Mouse (Mus musculus) lung, embryonic 14.5 days (tissue): ENCODE results near the gene Ostc. TPM values are rescaled to one million over a fixed set of nuclear protein-coding genes. Genes with fewer than 3 reads are reported as not detected.

Source experiments
- ATAC-seq: fragments of 200-750 bp; cut with Nextera tagmentation; 2 replicates; pipeline ENCODE4 v1.8.0; 2017; ENCODE audit warnings: mild to moderate bottlenecking, moderate TSS enrichment, moderate library complexity; ENCODE audit not compliant: insufficient read depth
- DNase-seq: peaks from one replicate; pipeline ENCODE4 v3.0.0-alpha.2; 2015
- H3K27ac ChIP-seq: fragments of 300-500 bp; sonication (generic); 2 replicates; pipeline ENCODE4 v1.5.1; 2014; ENCODE audit warnings: low read depth, mild to moderate bottlenecking, moderate library complexity
- H3K27me3 ChIP-seq: fragments of 300-500 bp; sonication (generic); 2 replicates; pipeline ENCODE4 v1.6.1; 2014; ENCODE audit warnings: low read length, control low read depth; ENCODE audit not compliant: insufficient read depth
- H3K36me3 ChIP-seq: fragments of 300-500 bp; sonication (generic); 2 replicates; pipeline ENCODE4 v1.6.1; 2014; ENCODE audit warnings: control low read depth; ENCODE audit not compliant: insufficient read depth
- H3K4me1 ChIP-seq: fragments of 300-500 bp; sonication (generic); 2 replicates; pipeline ENCODE4 v1.6.1; 2014; ENCODE audit warnings: antibody characterized with exemption, control low read depth; ENCODE audit not compliant: insufficient read depth
- H3K4me2 ChIP-seq: fragments of 300-500 bp; sonication (generic); 2 replicates; pipeline ENCODE4 v1.6.1; 2014; ENCODE audit warnings: mild to moderate bottlenecking
- H3K4me3 ChIP-seq: fragments of 300-500 bp; sonication (generic); 2 replicates; pipeline ENCODE4 v1.5.1; 2014; ENCODE audit warnings: low read depth, low read length
- H3K9ac ChIP-seq: fragments of 300-500 bp; sonication (generic); 2 replicates; pipeline ENCODE4 v1.6.1; 2014
- H3K9me3 ChIP-seq: fragments of 300-500 bp; sonication (generic); 2 replicates; pipeline ENCODE4 v1.6.1; 2016; ENCODE audit warnings: low read depth, low read length, control low read depth
- CTCF ChIP-seq: IDR thresholded peaks from 2 replicates; pipeline ENCODE4 v1.5.1; 2016; ENCODE audit warnings: antibody characterized with exemption, low read depth
- WGBS: fragments of 180-500 bp; shearing (Covaris S2); extraction: QIAGEN DNeasy Blood & Tissue Kit; methylation state at CpG from one replicate; pipeline ENCODE4 v1.1.7; 2014; 5-methylcytosine and 5-hydroxymethylcytosine counted together
- polyA plus RNA-seq: library from polyadenylated mRNA; unstranded; fragments of >200 nt; fragmentation: Nextera tagmentation; extraction: Ambion mirVana; gene quantifications from 2 replicates; pipeline ENCODE4 v1.2.1, GENCODE M21; 2014

The Ostc gene
- polyA plus RNA-seq, 1 experiment from 2014 or later, result 401 TPM

DNA sequence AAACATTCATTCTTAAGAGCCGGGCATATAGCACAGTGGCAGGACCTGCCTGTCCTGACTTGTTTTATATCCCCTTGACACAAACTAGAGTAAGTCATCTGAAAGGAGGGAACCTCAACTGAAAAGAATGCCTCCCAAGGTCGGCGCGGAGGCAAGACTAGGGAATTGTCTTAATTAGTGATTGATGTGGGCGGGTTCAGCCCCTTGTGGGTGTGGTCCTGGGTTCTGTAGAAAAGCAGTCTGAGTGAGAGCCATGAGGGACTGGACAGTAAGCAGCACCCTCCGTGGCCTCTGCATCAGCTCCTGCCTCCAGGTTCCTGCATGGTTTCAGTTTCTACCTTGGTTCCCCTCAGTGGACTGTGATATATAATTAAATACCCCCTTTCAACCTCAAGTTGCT is 7.0 kb downstream of the Ostc start:
- Histone ChIP-seq H3K4me1 (no peaks in the 10 kb centered on the region), H3K4me2 (no peak overlapping the region), H3K27ac (no peak overlapping the region), H3K4me3 (no peak overlapping the region), H3K27me3 (no peaks in the 10 kb centered on the region), H3K9ac (no peak overlapping the region), H3K9me3 (no peaks in the 10 kb centered on the region), H3K36me3 (peaks cover 70% of the 10 kb centered on the region)
- 78% methylated on average over 6 of the region's 6 CpGs for WGBS
- no peak for ATAC-seq
- TF ChIP-seq CTCF, result no peak
- DNase-seq, result no peak

DNA sequence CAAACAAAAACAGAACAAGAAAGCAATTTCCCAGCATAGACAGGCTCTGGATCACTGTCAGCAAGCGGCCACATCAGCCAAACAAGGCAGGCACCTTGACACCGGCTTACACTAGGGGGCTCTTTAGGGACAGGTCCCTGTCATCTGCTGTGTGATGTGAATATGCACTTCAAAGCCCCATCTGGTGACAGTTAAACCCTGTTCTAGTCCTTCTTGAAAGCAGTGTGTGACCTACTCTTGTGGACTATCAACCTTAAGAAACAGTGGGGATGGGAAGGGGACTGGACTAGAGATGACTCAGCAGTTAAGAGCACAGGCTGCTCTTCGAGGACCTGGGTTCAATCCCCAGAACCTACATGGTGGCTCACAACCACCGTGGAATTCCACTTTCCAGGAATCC is 11.6 kb downstream of the Ostc start:
- Histone ChIP-seq H3K4me2 (no peak overlapping the region), H3K4me3 (no peak overlapping the region), H3K27ac (no peak overlapping the region), H3K9ac (no peak overlapping the region), H3K27me3 (no peaks in the 10 kb centered on the region), H3K9me3 (no peaks in the 10 kb centered on the region), H3K36me3 (peaks cover 77% of the 10 kb centered on the region), H3K4me1 (no peaks in the 10 kb centered on the region)
- no peak for TF ChIP-seq CTCF
- ATAC-seq (no peak), DNase-seq (no peak)
- WGBS, result 75% methylated on average over 4 of the region's 4 CpGs

DNA sequence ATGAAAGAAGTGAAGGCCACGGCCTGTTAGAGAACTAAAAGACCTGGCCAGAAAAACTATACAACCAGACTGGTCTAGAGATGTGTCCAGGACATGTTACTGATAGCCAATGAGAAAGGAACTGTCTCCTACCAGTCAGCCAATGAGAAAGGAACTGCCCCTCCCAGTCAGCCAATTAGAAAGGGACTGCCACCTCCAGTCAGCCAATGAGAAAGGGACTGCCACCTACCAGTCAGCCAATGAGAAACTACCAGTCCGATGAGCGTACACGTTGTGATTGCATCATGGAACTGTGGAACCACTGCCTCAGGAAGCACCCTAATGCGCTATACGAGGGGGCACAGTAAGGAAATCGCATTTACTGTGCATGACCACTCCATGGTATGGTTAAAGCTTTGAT is 14.5 kb downstream of the Ostc start:
- H3K27ac ChIP-seq, result no peak overlapping the region
- H3K27me3 ChIP-seq, result no peaks in the 10 kb centered on the region
- no peak overlapping the region for H3K4me2 ChIP-seq
- TF ChIP-seq CTCF, result no peak
- ATAC-seq, result no peak
- no peak overlapping the region for H3K4me3 ChIP-seq
- peaks cover 48% of the 10 kb centered on the region for H3K36me3 ChIP-seq
- H3K9ac ChIP-seq, result no peak overlapping the region
- DNase-seq, result no peak
- 92% methylated on average over 7 of the region's 7 CpGs for WGBS
- H3K9me3 ChIP-seq, result no peaks in the 10 kb centered on the region
- H3K4me1 ChIP-seq, result peaks cover 2% of the 10 kb centered on the region; the same call in 1 of the 2 replicates

DNA sequence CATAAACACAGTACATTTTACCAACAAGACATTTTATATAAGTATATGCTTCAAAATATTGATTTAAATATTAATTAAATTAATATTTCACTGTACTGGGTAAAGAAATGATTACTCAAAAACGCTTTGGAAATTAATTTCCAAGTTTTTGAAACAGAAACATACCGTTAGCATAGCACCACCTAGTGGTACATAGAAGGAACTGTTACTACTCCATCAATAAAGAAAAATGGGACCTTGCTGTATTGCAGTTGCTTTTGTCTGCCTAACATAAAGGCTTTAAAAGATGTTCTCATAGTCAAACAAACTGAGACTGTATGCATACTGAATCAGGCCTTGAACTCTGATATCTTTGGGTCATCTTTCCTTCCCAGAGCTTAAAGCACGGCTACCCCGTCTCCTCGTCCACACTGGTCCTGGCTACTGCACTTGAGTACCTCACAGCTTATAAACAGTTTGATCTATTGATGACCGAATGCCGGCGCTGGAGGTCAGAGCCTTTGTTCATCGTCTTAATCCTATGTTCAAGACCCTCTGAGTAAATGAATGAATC is 15.1 kb downstream of the Ostc start:
- no peak overlapping the region for H3K9ac ChIP-seq
- no peaks in the 10 kb centered on the region for H3K9me3 ChIP-seq
- no peak overlapping the region for H3K27ac ChIP-seq
- no peaks in the 10 kb centered on the region for H3K27me3 ChIP-seq
- peak; percentile 74 for TF ChIP-seq CTCF
- WGBS, result 53% methylated on average over 9 of the region's 9 CpGs
- peaks cover 42% of the 10 kb centered on the region for H3K36me3 ChIP-seq
- no peak overlapping the region for H3K4me3 ChIP-seq
- DNase-seq (peak; percentile 79), ATAC-seq (no peak)
- no peak overlapping the region for H3K4me2 ChIP-seq
- H3K4me1 ChIP-seq, result peaks cover 2% of the 10 kb centered on the region; the same call in 1 of the 2 replicates

DNA sequence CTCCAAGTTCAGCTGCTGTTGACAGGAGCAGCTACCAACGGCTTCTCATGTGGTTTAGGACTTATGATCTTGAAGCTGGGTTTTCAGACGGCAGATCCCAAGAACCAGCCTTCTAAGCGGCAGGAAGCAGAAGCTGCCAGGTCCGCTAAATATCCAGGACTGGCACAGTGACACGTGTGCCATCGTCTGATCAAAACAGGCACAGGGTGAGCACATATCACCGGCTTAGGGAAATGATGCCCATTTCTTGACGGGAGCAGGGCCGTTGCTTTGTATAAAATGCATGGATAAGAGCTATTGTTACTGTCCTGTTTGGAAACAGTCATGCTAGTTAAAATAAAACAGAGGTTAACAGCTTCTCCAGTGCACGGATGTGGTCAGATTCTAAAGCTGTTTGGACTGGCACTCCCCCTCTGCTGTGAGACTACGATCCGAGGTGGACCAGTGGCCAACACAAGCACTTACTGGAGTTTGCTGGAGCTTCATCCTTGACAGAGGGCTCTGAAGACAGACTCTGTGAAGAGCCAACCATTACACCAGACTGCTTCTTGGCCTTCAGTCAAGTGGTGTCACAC is 17.6 kb downstream of the Ostc start:
- peaks cover 22% of the 10 kb centered on the region for H3K36me3 ChIP-seq
- H3K4me3 ChIP-seq, result peak overlapping the region; percentile 35
- peak overlapping the region; percentile 69 for H3K4me2 ChIP-seq
- TF ChIP-seq CTCF, result no peak
- H3K27ac ChIP-seq, result no peak overlapping the region; the same call in 1 of the 2 replicates
- 0 out of 2 replicates have a peak, but pooled peaks have one; percentile 2 for ATAC-seq
- H3K9ac ChIP-seq, result peak overlapping the region; percentile 42
- no peaks in the 10 kb centered on the region for H3K9me3 ChIP-seq
- no peaks in the 10 kb centered on the region for H3K27me3 ChIP-seq
- peaks cover 2% of the 10 kb centered on the region; the same call in 1 of the 2 replicates for H3K4me1 ChIP-seq
- no peak for DNase-seq
- WGBS, result 28% methylated on average over 12 of the region's 12 CpGs

DNA sequence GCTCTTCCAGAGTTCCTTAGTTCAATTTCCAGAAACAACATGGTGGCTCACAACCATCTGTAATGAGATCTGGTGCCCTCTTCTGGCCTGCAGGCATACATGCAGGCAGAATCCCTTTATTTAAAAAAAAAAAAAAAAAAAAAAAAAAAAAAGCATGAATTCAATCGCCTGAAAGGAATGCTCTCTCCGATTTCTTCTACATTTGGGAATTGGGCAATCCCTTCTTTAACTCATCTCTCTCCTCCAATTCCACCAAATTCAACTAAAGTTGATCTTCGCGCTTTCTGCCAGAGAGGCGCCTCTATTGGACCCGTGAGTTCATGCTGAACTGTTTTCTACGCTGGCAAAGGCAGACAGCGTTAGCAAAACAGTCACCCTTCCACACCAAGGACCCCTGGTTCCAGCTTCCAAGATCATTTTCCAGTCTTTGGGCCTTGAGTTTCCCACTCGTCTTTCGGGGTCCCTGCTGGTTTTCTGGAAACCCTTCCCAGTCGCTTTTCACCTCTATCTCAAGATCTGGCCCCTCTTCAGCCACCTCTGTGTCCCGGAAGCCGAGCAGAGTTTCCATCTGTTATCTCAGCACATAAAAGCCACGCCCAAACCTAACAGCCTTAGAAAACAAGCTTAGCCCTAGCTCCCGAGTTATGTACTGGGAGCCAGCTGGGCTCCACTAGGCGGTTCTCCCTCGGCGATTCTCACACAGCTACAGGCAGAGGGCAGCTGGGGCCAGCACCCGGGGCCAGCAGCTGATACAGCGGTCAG is 18.2 kb downstream of the Ostc start:
- H3K36me3 ChIP-seq, result peaks cover 16% of the 10 kb centered on the region

DNA sequence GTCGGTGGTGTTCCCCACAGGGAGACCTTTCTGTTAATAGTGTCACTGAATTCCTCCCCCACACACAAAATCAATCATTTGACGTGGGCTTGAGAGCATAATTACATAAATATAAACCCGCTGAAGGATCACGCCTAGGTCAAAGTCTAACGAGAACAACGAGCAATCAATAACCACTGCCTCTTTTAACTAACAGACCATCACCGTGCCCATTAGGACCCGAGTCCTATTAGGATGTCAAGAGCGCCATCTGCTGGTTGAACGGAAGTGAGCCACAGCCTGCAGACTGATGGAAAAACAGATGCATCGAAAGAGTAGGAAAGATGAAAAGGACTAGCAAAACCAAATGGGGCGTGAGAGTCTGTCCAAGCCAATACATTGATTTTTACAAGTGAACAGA is 19.6 kb downstream of the Ostc start:
- H3K4me2 ChIP-seq, result no peak overlapping the region
- ATAC-seq, result 0 out of 2 replicates have a peak, but pooled peaks have one; percentile 19

More for the DNA sequence above, 18.2 kb downstream of the Ostc start:
- peak overlapping the region; percentile 35 for H3K4me3 ChIP-seq
- H3K4me1 ChIP-seq, result peaks cover 2% of the 10 kb centered on the region; the same call in 1 of the 2 replicates
- peak overlapping the region; percentile 69 for H3K4me2 ChIP-seq
- TF ChIP-seq CTCF, result peak; percentile 68
- peak overlapping the region; percentile 77 for H3K27ac ChIP-seq
- H3K9me3 ChIP-seq, result no peaks in the 10 kb centered on the region
- WGBS, result 4% methylated on average over 20 of the region's 20 CpGs
- no peaks in the 10 kb centered on the region for H3K27me3 ChIP-seq
- ATAC-seq, result peak; percentile 75
- peak overlapping the region; percentile 42 for H3K9ac ChIP-seq
- DNase-seq, result peak; percentile 75

More for the DNA sequence above, 19.6 kb downstream of the Ostc start:
- H3K36me3 ChIP-seq, result peaks cover 4% of the 10 kb centered on the region
- H3K4me3 ChIP-seq, result no peak overlapping the region
- DNase-seq, result peak; percentile 95
- no peak overlapping the region for H3K27ac ChIP-seq
- H3K9me3 ChIP-seq, result no peaks in the 10 kb centered on the region
- no peak overlapping the region for H3K9ac ChIP-seq
- peak; percentile 90 for TF ChIP-seq CTCF
- H3K27me3 ChIP-seq, result no peaks in the 10 kb centered on the region
- 12% methylated on average over 12 of the region's 12 CpGs for WGBS
- H3K4me1 ChIP-seq, result peaks cover 2% of the 10 kb centered on the region; the same call in 1 of the 2 replicates
